Mouse (Mus musculus): ENCODE data around the gene Fam71e1. TPM values are rescaled to one million over a fixed set of nuclear protein-coding genes. Genes with fewer than 3 reads are reported as not detected.

Gene Fam71e1
- polyA plus RNA-seq, 1 experiment from 2014 or later = 6.2 TPM

DNA sequence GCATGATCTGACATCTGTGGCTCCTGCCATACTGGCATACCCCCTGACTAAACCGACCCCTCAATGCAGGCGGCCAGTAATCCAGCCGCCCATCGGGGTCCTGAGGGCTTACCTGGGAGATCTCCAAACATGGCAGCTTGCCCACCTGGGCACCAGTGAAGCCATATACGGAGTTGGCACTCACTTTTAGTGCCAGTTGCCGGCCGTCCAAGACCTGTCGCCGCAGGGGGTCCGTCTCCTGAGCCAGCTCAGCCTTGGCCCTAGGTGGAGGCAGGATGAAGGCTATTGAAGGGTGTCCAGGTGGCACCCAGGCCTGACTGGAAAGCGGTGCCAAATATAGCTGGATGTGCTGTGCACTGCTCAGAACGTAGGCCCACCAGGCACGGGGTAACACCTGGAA, 41.1 kb downstream of the Fam71e1 start:
- H3K4me2 ChIP-seq (ENCODE audit: low read depth, low read length) = no peak overlapping the region
- ATAC-seq = no peak
- H3K9ac ChIP-seq (ENCODE audit: low read depth, low read length) = no peak overlapping the region
- H3K9me3 ChIP-seq (ENCODE audit: control insufficient read depth, low read length) = no peaks in the 10 kb centered on the region
- H3K4me1 ChIP-seq (ENCODE audit: control insufficient read depth, insufficient read depth, low read length) = no peaks in the 10 kb centered on the region
- peaks cover 15% of the 10 kb centered on the region for H3K36me3 ChIP-seq (ENCODE audit: control insufficient read depth, insufficient read depth, low read length)
- no peak overlapping the region for H3K4me3 ChIP-seq (ENCODE audit: low read length)
- H3K27me3 ChIP-seq (replicated peaks; ENCODE audit: control insufficient read depth, insufficient read depth, low read length) = no peaks in the 10 kb centered on the region
- H3K27ac ChIP-seq (ENCODE audit: low read length) = no peak overlapping the region
- WGBS = 92% methylated on average over 13 of the region's 13 CpGs

DNA sequence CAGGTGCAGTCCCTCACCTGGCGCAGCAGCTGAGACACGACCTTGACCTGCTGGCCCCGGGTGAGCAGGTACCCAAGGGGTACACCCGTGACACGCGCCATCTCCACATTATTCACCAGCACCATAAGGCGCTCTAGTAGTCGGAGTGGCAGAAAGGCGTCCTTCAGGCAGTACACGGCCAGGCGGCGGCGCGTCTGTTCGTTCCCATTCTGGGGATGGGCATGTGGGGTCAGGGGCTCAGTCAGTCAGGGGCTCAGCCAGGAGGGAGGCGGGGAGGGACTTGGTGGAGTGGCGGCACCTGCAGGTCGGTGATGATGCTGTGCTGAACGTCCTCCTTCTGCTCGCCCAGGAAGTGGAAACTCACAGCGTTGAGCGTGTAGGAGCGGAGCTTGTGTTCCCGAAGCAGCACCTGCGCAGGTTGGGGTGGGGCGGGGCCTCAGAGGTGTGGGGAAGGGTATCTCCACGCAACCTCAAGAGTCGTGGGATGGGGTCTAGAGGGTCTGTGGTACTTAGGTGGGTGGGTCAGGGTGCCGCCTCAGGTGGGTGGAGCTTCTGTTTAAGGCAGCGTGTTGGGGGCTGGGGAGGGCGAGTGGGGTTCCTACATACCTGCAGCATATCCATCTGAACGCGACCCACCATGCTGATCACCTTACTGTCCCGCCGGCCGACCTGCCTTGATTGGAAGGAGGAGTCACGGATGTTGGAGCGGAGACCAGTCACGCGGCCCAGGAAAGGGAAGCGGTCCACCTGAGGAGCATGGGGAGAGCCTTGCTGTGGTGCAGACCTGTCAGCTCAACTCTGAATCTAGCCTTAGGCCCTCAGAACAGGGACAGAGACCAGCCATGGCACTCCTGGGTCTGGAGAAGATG, 42.6 kb downstream of the Fam71e1 start:
- H3K36me3 ChIP-seq (ENCODE audit: control insufficient read depth, insufficient read depth, low read length) = peaks cover 15% of the 10 kb centered on the region
- H3K27me3 ChIP-seq (replicated peaks; ENCODE audit: control insufficient read depth, insufficient read depth, low read length) = no peaks in the 10 kb centered on the region
- WGBS = 92% methylated on average over 41 of the region's 41 CpGs
- H3K9ac ChIP-seq (ENCODE audit: low read depth, low read length) = no peak overlapping the region
- no peaks in the 10 kb centered on the region for H3K9me3 ChIP-seq (ENCODE audit: control insufficient read depth, low read length)
- no peaks in the 10 kb centered on the region for H3K4me1 ChIP-seq (ENCODE audit: control insufficient read depth, insufficient read depth, low read length)
- ATAC-seq = no peak
- no peak overlapping the region for H3K4me3 ChIP-seq (ENCODE audit: low read length)
- H3K27ac ChIP-seq (ENCODE audit: low read length) = no peak overlapping the region
- no peak overlapping the region for H3K4me2 ChIP-seq (ENCODE audit: low read depth, low read length)

GRCm38 (mm10) chr7:44542555-44542954, 46.2 kb downstream of the Fam71e1 start:
- H3K4me2 ChIP-seq (ENCODE audit: low read depth, low read length) = no peak overlapping the region
- no peak overlapping the region for H3K4me3 ChIP-seq (ENCODE audit: low read length)
- H3K27ac ChIP-seq (ENCODE audit: low read length) = no peak overlapping the region
- peaks cover 18% of the 10 kb centered on the region for H3K36me3 ChIP-seq (ENCODE audit: control insufficient read depth, insufficient read depth, low read length)
- peaks cover 6% of the 10 kb centered on the region for H3K4me1 ChIP-seq (ENCODE audit: control insufficient read depth, insufficient read depth, low read length)
- H3K9ac ChIP-seq (ENCODE audit: low read depth, low read length) = no peak overlapping the region
- WGBS = 94% methylated on average over 11 of the region's 11 CpGs
- no peak for ATAC-seq
- H3K9me3 ChIP-seq (ENCODE audit: control insufficient read depth, low read length) = no peaks in the 10 kb centered on the region
- no peaks in the 10 kb centered on the region for H3K27me3 ChIP-seq (replicated peaks; ENCODE audit: control insufficient read depth, insufficient read depth, low read length)

DNA sequence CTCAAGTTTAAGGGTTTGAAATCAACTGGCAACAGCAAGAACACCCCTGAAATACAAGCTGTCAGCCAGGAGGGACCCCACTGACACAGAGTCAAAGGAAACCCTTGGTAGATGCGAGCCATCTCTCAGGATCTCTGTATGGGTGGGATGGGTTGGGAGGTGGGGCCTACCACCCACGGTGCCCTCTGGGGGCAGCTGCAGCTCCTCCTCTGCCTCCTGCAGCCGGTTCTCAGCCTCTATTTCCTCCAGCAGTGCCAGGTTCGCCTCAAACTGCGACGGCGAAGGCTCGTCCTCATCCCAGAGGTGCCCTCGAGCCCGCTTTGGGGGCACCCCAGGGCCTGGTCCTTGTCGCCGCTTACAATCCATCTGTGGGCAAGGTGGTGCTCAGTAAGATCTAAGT, 46.7 kb downstream of the Fam71e1 start:
- ATAC-seq = no peak

DNA sequence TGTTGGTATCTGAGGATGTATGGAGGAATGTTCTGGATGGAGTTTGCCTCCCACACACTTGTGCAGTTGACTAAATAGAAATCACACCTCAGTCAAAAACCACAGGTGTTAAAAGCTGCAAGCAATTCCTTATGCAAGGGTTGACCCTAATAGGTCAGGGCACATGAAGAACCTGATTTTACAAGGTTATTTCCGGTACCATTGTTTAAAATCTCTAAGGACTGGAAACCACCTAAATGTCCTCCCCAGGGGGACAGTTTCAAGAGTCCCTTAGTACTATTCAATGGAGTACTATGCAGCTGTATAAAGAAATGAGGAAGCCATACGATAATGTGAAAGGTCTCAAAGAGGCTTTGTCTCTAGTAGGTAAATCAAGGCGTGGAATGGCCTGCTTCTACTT, 49.9 kb downstream of the Fam71e1 start:
- H3K9ac ChIP-seq (ENCODE audit: low read depth, low read length) = no peak overlapping the region
- 95% methylated on average over 3 of the region's 3 CpGs for WGBS
- H3K36me3 ChIP-seq (ENCODE audit: control insufficient read depth, insufficient read depth, low read length) = peaks cover 26% of the 10 kb centered on the region
- peaks cover 11% of the 10 kb centered on the region for H3K4me1 ChIP-seq (ENCODE audit: control insufficient read depth, insufficient read depth, low read length)
- no peaks in the 10 kb centered on the region for H3K27me3 ChIP-seq (replicated peaks; ENCODE audit: control insufficient read depth, insufficient read depth, low read length)
- H3K27ac ChIP-seq (ENCODE audit: low read length) = no peak overlapping the region
- H3K4me3 ChIP-seq (ENCODE audit: low read length) = no peak overlapping the region
- H3K9me3 ChIP-seq (ENCODE audit: control insufficient read depth, low read length) = no peaks in the 10 kb centered on the region
- ATAC-seq = no peak
- no peak overlapping the region for H3K4me2 ChIP-seq (ENCODE audit: low read depth, low read length)

More for the DNA sequence above, 46.7 kb downstream of the Fam71e1 start:
- Histone ChIP-seq H3K4me3 (ENCODE audit: low read length) (no peak overlapping the region), H3K27me3 (replicated peaks; ENCODE audit: control insufficient read depth, insufficient read depth, low read length) (no peaks in the 10 kb centered on the region), H3K9me3 (ENCODE audit: control insufficient read depth, low read length) (no peaks in the 10 kb centered on the region), H3K4me2 (ENCODE audit: low read depth, low read length) (no peak overlapping the region), H3K9ac (ENCODE audit: low read depth, low read length) (no peak overlapping the region), H3K27ac (ENCODE audit: low read length) (no peak overlapping the region), H3K36me3 (ENCODE audit: control insufficient read depth, insufficient read depth, low read length) (peaks cover 18% of the 10 kb centered on the region), H3K4me1 (ENCODE audit: control insufficient read depth, insufficient read depth, low read length) (peaks cover 11% of the 10 kb centered on the region)
- 83% methylated on average over 12 of the region's 12 CpGs for WGBS

DNA sequence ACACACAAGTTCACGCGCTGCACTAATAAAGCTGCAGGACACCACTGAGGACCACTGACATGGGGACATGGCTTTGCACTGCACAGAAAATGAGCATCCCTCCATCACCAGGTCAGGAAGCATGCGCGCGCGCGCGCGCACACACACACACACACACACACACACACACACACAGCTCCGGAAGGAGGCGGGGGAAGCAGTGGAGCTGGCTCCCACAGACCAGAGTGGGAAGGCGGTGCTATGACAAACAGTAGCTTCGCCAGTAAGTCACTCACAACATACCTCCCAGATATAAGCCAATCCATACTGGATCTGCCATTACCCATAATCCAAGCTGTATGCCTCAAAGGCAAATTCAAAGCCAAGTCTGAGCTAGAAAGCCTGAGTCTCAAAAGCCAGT, 50.7 kb downstream of the Fam71e1 start:
- no peak overlapping the region for H3K27ac ChIP-seq (ENCODE audit: low read length)
- peaks cover 27% of the 10 kb centered on the region for H3K36me3 ChIP-seq (ENCODE audit: control insufficient read depth, insufficient read depth, low read length)
- peak overlapping the region; percentile 69; the same call in 1 of the 2 replicates for H3K4me3 ChIP-seq (ENCODE audit: low read length)
- H3K9me3 ChIP-seq (ENCODE audit: control insufficient read depth, low read length) = no peaks in the 10 kb centered on the region
- WGBS = 92% methylated on average over 13 of the region's 13 CpGs
- peak overlapping the region; percentile 73 for H3K9ac ChIP-seq (ENCODE audit: low read depth, low read length)
- no peaks in the 10 kb centered on the region for H3K27me3 ChIP-seq (replicated peaks; ENCODE audit: control insufficient read depth, insufficient read depth, low read length)
- ATAC-seq = no peak
- no peak overlapping the region for H3K4me2 ChIP-seq (ENCODE audit: low read depth, low read length)
- peaks cover 11% of the 10 kb centered on the region for H3K4me1 ChIP-seq (ENCODE audit: control insufficient read depth, insufficient read depth, low read length)

DNA sequence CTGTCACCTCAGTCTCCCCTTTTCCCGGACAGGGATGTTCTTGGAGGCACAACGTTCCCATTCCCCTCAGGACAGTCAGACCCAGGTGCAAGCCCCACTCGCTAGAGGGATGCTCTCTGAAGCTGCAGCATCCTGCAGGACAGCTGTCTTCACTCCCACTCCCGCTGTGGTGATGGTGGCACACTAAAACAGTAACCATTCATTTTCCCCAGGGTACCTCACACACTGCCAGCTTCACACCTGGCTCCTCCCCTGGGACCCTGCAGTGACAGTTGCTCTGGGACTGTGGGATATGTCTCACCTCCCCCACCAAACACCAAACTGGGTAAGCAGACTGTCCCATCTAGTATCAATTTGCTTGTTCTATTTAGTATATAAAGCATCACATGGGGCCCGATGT, 51.3 kb downstream of the Fam71e1 start:
- H3K27ac ChIP-seq (ENCODE audit: low read length) = no peak overlapping the region
- 13% methylated on average over 5 of the region's 5 CpGs for WGBS

GRCm38 (mm10) chr7:44548497-44549087, 52.2 kb downstream of the Fam71e1 start, which contains the start of gene Pold1:
TSS of gene Pold1 (minus strand) at chr7:44548849.
- H3K9ac ChIP-seq (ENCODE audit: low read depth, low read length) = peak within 1 kb of the TSS; percentile 73
- H3K4me1 ChIP-seq (ENCODE audit: control insufficient read depth, insufficient read depth, low read length) = peaks cover 11% of the 10 kb centered on the region
- no peaks in the 10 kb centered on the region for H3K27me3 ChIP-seq (replicated peaks; ENCODE audit: control insufficient read depth, insufficient read depth, low read length)
- ATAC-seq = peak; percentile 96
- peak within 1 kb of the TSS; percentile 69 for H3K4me3 ChIP-seq (ENCODE audit: low read length)
- H3K36me3 ChIP-seq (ENCODE audit: control insufficient read depth, insufficient read depth, low read length) = peaks cover 28% of the 10 kb centered on the region
- H3K4me2 ChIP-seq (ENCODE audit: low read depth, low read length) = peak within 1 kb of the TSS; percentile 85
- no peaks in the 10 kb centered on the region for H3K9me3 ChIP-seq (ENCODE audit: control insufficient read depth, low read length)
- peak within 1 kb of the TSS; percentile 73 for H3K27ac ChIP-seq (ENCODE audit: low read length)
- under 1% methylated on average over 43 of the region's 43 CpGs for WGBS

More for the DNA sequence above, 51.3 kb downstream of the Fam71e1 start:
- Histone ChIP-seq H3K4me3 (ENCODE audit: low read length) (peak overlapping the region; percentile 69), H3K4me1 (ENCODE audit: control insufficient read depth, insufficient read depth, low read length) (peaks cover 11% of the 10 kb centered on the region), H3K9ac (ENCODE audit: low read depth, low read length) (peak overlapping the region; percentile 73), H3K4me2 (ENCODE audit: low read depth, low read length) (peak overlapping the region; percentile 85), H3K27me3 (replicated peaks; ENCODE audit: control insufficient read depth, insufficient read depth, low read length) (no peaks in the 10 kb centered on the region), H3K9me3 (ENCODE audit: control insufficient read depth, low read length) (no peaks in the 10 kb centered on the region), H3K36me3 (ENCODE audit: control insufficient read depth, insufficient read depth, low read length) (peaks cover 28% of the 10 kb centered on the region)
- ATAC-seq = no peak

GRCm38 (mm10) chr7:44549621-44550408, 53.4 kb downstream of the Fam71e1 start:
- peaks cover 11% of the 10 kb centered on the region for H3K4me1 ChIP-seq (ENCODE audit: control insufficient read depth, insufficient read depth, low read length)
- WGBS = 96% methylated on average over 23 of the region's 23 CpGs
- no peak overlapping the region for H3K4me2 ChIP-seq (ENCODE audit: low read depth, low read length)
- no peaks in the 10 kb centered on the region for H3K9me3 ChIP-seq (ENCODE audit: control insufficient read depth, low read length)
- no peaks in the 10 kb centered on the region for H3K27me3 ChIP-seq (replicated peaks; ENCODE audit: control insufficient read depth, insufficient read depth, low read length)
- H3K36me3 ChIP-seq (ENCODE audit: control insufficient read depth, insufficient read depth, low read length) = peaks cover 28% of the 10 kb centered on the region
- no peak overlapping the region for H3K9ac ChIP-seq (ENCODE audit: low read depth, low read length)
- H3K4me3 ChIP-seq (ENCODE audit: low read length) = no peak overlapping the region
- no peak for ATAC-seq
- H3K27ac ChIP-seq (ENCODE audit: low read length) = no peak overlapping the region
